Mouse (Mus musculus) left cerebral cortex, adult 8-10 months (tissue): ENCODE measurements at regions not wholly inside any gene's neighbourhood (a gene's known extent, or its start where the extent isn't known, plus 50 kb on each side); places are given as distances from the start of the nearest gene placed in this dataset.

Source experiments
- DNase-seq, 2 experiments: peaks; one replicate each; pipeline ENCODE4 v3.0.0; 2022; ENCODE audit warnings: low spot score in 2 of 2

- no peak for DNase-seq
Observed at GRCm38 (mm10) chr5:146636859-146637258, 51.8 kb upstream of the Gpr12 start.
